Mouse (Mus musculus): ENCODE results near the gene Clp1. TPM values are rescaled to one million over a fixed set of nuclear protein-coding genes. Genes with fewer than 3 reads are reported as not detected.
A peak's percentile ranks its signal among the peaks of the same experiment; 100 is the strongest.
"Not testable (repeated sequence)": the region's sequence is repeated elsewhere in the genome, so short reads cannot be mapped to it uniquely, and the experiment has no call there.

Gene Clp1
- total RNA-seq, 4 experiments from 2014 or later: 7.4 to 10.4 (median 8.5) TPM

GRCm38 (mm10) chr2:84738271-84738911, 11.2 kb upstream of the Clp1 start:
- no peak for DNase-seq (ENCODE audit: low spot score in 2 of 2)

GRCm38 (mm10) chr2:84737451-84737925, 10.3 kb upstream of the Clp1 start:
- DNase-seq (ENCODE audit: low spot score in 2 of 2): no peak

GRCm38 (mm10) chr2:84736312-84737161, 9.4 kb upstream of the Clp1 start:
- no peak for DNase-seq (ENCODE audit: low spot score in 2 of 2)

GRCm38 (mm10) chr2:84735346-84735920, 8.3 kb upstream of the Clp1 start:
- DNase-seq (ENCODE audit: low spot score in 2 of 2): no peak

GRCm38 (mm10) chr2:84734919-84735318, 7.8 kb upstream of the Clp1 start:
- DNase-seq (ENCODE audit: low spot score in 2 of 2): no peak

GRCm38 (mm10) chr2:84734351-84734864, 7.3 kb upstream of the Clp1 start:
- DNase-seq (ENCODE audit: low spot score in 2 of 2): no peak

GRCm38 (mm10) chr2:84733579-84734300, 6.6 kb upstream of the Clp1 start, which contains the start of gene Ypel4:
Ypel4 (plus strand) TSS chr2:84734058.
- peak; percentile 68 to 78 for DNase-seq (ENCODE audit: low spot score in 2 of 2)

- DNase-seq (ENCODE audit: low spot score in 2 of 2): no peak
Observed at GRCm38 (mm10) chr2:84732394-84732793, 5.2 kb upstream of the Clp1 start.

- DNase-seq (ENCODE audit: low spot score in 2 of 2): no peak
Observed at GRCm38 (mm10) chr2:84731206-84731605, 4.1 kb upstream of the Clp1 start.

GRCm38 (mm10) chr2:84728191-84728590, 1.0 kb upstream of the Clp1 start:
- not testable (repeated sequence) for DNase-seq (ENCODE audit: low spot score in 2 of 2)

GRCm38 (mm10) chr2:84726716-84727115, 434 bp downstream of the Clp1 start:
- no peak for DNase-seq (ENCODE audit: low spot score in 2 of 2)

- DNase-seq (ENCODE audit: low spot score in 2 of 2): no peak
Observed at GRCm38 (mm10) chr2:84725770-84726169, 1.4 kb downstream of the Clp1 start.

- no peak for DNase-seq (ENCODE audit: low spot score in 2 of 2)
Observed at GRCm38 (mm10) chr2:84723856-84724255, 3.3 kb downstream of the Clp1 start.

GRCm38 (mm10) chr2:84721182-84721581, 6.0 kb downstream of the Clp1 start:
- no peak for DNase-seq (ENCODE audit: low spot score in 2 of 2)

- DNase-seq (ENCODE audit: low spot score in 2 of 2): no peak
Observed at GRCm38 (mm10) chr2:84720718-84721117, 6.4 kb downstream of the Clp1 start.

- DNase-seq (ENCODE audit: low spot score in 2 of 2): no peak
Observed at GRCm38 (mm10) chr2:84717357-84717756, 9.8 kb downstream of the Clp1 start.

GRCm38 (mm10) chr2:84716423-84717355, 10.5 kb downstream of the Clp1 start:
- DNase-seq (ENCODE audit: low spot score in 2 of 2): no peak

- peak; percentile 67 to 95 for DNase-seq (ENCODE audit: low spot score in 2 of 2)
Observed at GRCm38 (mm10) chr2:84715562-84716361, 11.4 kb downstream of the Clp1 start.
